Mouse (Mus musculus) spleen, postnatal 14 days (tissue): ENCODE data around the gene Bloc1s6.

Source experiments
- DNase-seq, 2 experiments: peaks; one replicate each; pipeline ENCODE4 v3.0.0; 2021 to 2022; ENCODE audit warnings: low spot score in 2 of 2

The Bloc1s6 gene

DNA sequence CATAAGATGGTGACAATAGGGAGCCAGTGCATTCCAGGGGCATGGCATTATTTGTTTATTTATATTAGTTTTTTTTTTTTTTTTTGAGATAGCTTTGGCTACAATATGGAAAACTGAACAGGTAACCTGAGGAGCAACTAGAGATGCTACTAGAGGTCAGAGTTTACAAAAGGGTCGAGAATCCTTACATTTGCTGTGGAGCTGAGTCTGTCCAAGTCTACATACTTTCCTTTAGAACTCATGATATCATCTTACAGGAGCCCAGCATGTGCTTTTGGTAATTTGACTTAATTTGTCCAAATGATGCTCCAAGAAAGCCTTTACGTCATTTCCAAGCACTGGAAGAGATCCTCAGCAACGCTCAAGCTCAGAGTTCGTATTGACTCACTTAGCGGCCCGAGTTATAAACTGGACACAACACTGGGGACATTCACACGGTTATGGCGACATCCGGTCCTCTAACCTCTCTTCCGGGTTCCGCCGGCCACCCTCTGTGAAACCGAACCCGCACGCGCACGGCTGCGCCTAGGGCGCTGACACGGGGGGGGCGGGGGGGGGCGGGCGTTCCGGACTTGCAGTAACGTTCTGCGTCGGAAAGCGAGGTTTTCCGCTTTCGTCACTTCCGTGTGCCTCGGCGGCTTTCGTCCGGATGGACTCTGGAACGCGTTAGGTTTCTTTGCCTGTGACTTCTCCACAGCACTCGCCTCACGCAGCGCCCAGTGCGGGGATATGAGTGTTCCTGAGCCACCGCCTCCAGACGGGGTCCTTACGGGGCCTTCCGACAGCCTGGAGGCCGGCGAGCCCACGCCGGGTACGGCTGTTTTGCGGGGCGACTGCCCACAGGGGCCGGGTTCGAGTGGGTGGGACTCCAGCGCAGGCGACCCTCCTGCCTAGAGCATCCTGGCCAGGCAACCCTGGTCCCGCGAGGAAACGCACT lies at the start of gene Bloc1s6:
Gene Bloc1s6 (plus strand): TSS at position 610 of the 937 bp plus-strand sequence.
- peak; percentile 70 to 81 for DNase-seq

DNA sequence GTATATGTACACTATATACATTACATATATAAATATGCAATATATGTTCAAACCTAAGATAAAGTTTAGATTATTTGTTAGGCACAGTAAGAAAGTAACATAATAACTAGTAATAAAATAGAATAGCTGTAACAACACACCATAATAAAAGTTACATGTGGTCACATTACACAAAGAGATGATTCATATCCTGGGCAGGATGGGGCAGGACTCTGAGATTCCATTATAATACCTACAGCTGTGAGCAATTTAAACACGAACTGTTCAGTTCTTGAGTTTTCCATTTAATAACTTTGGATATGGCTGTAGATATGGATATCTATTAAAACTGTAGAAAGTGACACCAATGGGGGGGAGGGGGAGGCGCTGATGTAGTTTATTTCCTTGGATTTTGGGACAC lies 40.8 kb upstream of the Bloc1s6 start:
- DNase-seq, result no peak

DNA sequence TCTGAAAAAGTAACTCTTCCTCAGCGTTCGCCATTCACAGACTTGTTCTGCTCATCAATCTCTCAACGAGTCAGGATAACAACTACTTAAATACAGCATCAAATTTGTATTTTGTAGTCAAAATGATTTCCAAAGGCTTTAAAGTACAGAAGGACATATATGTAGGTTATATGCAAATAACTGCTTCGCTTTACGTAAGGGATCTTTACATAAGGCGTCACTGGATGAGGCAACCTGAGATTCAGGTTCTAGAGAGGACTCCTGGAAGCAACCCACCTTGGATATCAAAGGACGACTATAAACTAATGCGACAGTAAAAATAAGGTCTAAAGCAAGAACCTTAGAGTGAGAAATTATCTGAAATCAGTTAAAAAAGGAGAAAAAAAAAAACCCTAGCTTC lies 37.3 kb upstream of the Bloc1s6 start:
- no peak for DNase-seq

DNA sequence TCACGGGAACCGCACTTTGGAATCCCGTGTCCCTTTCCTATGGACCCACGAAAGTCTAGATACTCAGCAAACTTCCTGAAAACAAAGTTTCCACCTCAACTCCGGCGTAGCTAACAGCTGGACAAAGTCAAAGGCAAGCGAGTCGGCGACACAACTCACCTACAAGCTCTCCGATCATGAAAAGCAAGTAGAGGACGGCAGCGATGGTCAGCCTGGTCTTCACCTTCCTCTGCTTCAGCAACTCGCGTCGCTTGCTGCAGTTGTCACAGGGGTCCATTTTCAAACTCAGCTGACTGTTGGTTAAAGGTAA lies 36.5 kb upstream of the Bloc1s6 start:
- no peak for DNase-seq

DNA sequence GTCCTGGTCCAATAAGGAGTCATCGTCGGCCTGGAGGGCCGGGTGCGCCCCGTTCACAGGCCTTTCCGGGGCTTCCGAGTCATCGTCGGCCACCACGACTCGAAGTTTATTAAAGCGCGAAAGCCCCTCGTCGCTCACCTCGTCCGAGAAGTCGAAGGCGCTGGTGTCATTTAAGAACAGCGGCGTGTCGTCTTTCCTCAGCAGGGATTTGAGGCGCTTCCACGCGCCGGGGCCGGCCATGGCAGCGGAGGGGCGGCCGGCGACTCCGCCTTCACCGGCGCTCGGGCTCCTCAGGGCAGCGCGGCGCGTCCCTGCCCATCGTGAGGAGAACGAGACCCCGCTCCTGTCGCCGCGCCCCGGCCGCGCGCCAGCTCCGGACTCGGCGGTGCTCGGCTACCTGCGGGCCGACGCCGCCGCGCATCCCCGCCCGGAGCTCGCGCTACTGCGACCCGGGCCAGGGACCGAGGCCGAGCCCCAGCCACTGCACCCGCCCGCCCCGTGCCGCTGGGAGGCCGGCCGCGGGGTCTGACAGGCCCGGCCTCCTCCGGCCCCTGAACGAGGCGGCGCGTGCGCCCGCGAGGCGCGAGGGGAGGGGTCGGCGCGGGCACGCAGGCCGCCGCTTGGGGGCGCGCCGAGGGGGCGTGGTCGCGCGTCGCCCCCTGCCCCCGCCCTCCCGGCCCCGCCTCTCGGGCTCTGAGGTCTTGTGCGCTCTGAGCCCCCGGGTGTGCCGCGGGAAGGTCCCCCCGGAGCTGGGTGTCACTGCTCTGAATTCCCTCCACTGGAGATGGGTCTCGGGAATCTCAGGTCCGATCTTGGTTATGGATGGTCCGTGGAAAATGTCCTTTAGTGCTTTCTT lies 35.9 kb upstream of the Bloc1s6 start, which contains the start of gene Slc30a4:
Gene Slc30a4 (minus strand): TSS at position 483 of the 856 bp plus-strand sequence.
- peak; percentile 9 to 33 for DNase-seq

DNA sequence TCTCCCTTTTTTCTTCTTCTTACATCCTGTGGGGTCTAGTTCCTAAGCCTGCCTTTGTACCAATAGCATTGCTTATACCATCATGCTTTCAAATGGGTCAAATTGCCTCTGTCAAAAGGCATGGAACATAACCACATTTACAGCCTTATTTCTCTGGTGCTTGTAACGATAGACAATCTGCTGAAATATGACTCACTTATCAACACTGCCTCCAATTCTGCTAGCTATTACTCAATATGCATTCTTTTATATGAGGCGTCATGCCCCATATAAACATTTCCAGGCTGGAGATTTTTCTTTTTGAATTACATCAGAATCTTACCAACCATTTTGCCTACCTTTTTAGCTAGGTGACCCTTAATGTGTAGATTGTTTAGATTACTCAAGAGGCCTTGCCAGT lies 33.7 kb upstream of the Bloc1s6 start:
- no peak for DNase-seq

DNA sequence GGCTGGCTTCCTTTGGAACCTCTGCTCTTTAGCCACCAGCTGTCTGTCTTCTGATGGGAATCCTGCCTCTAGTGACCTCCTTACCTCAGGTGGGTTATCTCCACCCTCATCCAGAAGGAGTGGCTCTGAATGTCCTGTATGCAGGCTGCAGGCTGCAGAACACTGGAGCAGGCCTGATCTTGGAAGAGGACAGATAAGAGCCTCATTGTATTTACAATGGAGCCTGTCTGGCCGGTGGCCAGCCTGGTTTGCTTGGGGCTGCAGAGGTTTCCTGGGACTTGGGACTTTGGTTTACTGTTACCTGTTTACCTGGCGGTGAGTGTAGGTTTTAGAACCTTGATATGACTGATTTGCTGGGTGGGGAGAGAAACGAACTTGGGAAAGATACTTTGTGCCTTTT lies 30.2 kb upstream of the Bloc1s6 start:
- DNase-seq, result no peak

DNA sequence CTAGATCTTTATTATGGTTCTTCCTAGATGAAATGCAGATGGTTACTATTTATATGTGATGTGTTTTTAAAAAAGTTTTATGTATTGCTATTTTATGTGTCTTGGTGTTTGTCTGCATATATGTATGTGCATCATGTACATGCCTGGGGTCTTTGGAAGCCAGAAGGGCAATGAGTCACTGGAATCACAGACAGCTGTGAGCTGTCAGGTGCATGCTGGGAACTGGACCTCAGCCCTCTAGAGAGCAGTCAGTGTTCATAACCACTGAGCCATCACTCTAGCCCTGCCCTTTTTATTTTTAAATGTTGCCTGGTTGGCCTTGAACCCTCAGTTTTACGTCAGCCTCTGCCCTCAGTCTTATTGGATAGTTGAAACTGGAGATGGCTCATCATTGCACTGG lies 29.1 kb upstream of the Bloc1s6 start:
- no peak for DNase-seq

DNA sequence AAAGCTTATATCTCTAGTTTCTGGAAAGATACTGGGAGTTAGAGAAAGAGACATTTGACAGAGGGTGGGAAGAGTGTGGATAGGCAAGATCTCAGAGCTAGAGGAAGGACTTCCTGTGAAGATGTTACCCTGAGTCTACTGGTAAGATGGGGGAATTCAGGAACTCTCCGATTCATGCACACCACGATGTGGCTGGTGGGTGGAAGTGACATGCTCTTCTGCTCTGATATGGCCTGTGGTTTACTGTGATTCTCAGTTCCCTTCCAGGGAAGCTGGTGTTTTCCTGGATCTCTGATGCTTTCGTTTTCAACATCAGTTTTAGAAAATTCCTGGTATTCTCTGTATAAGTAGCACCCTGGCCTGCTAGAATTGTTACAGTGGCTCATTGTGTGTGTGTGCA lies 26.4 kb upstream of the Bloc1s6 start:
- DNase-seq, result no peak

DNA sequence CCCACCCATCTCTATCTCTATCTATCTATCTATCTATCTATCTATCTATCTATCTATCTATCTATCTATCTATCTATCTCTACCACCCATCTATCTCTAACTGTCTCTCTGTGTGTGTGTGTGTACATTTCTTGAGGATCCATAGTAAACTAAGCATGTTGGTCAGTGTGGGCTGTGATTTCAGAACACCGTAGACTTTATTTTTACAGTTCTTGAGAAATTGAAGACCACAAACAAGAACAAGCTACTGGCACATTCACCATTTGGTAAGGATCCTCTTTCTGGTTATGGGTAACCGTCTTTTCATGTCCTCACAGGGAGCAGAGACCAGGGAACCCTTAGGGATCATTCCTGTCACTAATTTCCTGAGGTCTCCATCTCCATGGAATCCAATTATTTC lies 25.5 kb upstream of the Bloc1s6 start:
- no peak for DNase-seq

DNA sequence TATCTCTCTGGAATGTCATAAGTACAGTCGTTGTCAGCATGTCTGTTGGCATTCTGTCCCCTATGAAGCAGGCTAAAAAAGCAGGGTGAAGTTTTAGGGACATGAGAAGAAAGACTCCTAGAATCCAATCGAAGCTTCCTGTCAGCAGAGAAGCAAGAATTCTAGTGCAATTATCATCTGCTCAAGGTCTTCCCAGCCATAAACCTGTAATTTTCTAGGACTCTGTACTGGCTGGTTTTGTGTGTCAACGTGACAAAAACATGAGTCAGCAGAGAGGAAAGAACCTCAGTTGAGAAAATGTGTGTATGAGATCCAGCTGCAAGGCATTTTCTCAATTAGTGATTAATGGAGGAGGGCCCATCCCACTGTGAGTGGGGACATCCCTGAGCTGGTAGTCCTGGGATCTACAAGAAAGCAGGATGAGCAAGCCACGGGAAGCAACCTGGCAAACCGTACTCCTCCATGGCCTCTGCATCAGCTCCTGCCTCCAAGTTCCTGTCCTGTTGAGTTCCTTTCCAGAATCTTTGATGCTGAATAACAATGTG lies 23.1 kb upstream of the Bloc1s6 start:
- no peak for DNase-seq

DNA sequence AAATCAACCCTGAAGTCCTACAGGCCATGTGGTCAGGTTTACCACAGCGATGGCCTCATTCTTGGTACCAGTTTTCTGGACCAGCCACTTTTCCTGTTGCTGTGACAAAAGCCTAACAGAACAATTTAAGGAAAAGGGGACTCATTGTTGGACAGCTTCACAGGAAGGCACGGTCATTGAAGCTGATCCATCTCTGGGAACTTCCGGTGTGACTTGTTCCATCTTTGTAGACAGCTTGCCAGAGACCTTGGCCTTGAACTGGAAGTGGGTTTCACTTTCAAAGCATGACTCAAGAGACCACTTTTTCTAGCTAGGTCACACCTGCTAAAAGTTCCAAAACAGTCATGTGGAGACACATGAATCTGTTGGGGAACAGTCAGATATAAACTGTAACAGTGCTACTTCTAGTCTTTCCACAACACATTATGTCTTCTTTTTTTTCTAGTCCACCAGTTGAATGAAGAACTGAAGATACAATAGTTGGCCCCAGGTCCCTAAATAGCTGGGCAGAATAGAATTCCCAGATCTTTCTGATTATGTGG lies 21.9 kb upstream of the Bloc1s6 start:
- no peak for DNase-seq

DNA sequence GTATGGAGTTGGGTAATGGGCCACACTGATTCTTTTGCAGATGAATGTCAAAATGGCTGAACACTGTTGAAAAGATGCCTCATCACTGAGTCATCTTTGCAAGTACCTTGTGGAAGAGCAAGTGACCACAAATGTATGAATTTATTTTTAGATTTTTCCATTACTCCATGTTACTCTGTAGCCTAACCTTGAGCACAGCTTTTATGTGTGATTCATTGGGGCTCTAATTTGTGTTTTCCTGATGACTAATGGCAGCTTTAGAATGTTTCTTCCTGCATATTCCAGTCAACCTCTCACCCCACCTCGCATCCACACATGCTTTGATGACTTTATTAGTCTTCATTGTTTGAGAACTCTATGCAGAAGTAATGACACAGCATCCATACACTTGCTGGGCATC lies 19.1 kb upstream of the Bloc1s6 start:
- no peak for DNase-seq

DNA sequence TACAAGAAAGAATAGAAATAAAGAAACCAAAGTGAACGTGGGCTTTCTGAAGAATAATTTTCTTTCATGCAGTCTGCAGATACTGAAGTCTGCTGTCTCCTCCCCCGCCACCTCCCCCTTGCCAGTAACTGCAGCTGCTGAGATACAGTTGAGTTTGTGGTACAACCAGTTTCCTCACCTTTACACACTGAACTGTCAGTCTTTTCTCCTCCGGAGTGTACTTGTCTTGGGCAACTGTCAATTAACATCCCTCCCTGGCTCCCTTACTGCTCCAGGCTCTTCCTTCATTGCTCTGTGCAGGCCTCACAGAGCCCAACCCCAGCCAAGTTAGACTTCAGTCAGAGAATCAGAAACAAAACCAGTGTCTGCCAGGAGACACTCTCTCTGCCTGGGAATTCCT lies 17.7 kb upstream of the Bloc1s6 start:
- DNase-seq, result no peak

DNA sequence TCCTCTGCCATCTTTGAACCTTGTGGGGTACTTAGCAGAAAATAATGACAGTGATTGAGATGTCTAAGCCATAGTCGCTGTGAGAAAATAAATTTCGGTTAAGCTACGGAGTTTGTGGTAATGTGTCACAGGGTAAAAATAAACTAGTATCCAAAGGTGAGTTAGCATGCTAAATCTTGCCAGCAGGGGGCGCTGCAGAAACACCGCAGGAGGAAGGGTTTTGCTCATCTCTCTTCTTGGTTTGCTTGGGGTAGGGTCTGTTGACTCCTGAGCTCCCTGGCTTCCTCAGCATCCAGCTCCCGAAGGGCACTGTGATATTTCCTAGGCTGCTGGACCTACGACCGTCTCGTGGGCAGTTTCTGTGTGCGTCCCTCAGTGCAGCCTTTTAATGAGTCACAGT lies 12.7 kb upstream of the Bloc1s6 start:
- peak in 1 of 2 experiments; percentile 37 for DNase-seq

DNA sequence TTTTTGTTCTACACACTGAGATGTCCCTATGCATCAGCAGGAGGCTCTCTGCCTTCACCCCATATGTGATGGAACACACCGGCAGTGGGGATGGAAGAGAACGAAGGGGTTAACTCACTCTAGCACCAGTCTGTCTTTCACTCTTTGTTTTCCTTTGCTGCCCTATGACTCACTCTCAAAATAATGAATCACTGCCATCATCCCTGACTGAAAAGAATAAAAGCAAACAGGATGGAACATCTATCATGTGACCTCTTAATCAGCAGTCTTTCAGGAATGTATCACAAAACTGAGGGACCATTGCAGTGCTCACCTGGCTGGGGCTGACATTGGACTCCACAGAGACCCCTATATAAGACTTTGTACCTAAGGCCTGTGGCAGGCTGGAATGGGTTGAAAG lies 6.8 kb upstream of the Bloc1s6 start:
- no peak for DNase-seq

DNA sequence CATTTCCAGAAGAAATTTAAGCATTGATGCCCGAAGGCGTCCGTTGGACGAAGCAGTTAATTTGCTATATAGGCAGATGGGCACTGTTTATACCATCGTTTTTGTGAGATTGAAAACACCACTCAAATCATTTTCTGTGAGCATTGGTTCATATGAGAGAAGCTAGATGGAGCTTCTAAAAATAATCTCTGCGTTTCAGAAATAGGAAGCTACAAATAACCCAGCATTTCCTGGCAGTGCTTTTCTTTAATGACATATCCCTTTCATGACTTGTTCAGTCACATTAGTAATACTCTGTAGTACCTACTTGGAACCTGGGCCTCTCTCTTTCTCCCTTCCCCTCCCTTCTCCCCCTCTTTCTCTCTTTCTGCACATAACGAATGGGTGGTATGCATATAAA lies 720 bp downstream of the Bloc1s6 start:
- no peak for DNase-seq

DNA sequence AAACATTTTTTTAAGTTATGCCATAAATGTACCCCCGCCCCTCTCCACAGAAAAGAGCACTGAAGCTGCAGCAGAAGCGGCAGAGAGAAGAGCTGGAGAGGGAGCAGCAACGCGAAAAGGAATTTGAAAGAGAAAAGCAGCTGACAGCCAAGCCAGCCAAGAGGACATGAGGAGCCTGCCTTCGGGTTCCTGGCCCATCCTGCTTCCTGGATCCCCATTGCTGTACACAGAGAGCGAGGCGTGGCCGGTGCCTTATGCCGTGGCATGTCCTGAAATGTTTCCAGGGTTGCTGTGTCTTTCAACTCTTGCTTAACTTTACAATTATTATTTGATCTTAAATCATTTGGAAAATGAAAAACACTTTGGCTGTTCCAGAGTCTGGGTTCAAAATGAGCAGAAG lies 8.2 kb downstream of the Bloc1s6 start:
- no peak for DNase-seq

DNA sequence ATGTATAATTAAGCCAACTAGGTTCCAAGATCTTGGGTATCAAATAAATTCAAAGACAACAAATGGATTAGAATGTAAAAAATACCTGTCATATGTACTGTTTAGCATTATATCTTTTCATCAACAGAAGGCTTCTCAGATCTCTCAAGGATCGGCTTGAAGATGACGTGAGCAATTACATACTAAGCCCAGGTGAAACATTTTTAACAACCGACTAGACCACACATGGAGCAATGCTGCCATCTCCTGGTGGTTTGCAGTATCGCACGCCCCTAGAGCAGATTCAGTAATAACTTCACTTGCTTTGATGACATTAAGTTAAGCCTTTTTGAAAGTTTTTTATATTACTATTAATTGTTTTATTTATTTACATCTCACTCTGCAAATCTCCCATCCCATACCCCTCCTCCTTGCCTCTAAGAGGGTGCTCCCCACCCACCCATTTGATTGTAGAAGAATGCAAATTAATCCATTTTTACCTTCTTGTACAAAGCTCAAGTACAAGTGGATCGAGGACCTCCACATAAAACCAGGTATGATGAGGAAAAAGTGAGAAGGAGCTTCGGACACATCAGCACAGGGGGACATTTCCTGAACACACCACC lies 15.5 kb downstream of the Bloc1s6 start:
- peak in 1 of 2 experiments; percentile 46 for DNase-seq

DNA sequence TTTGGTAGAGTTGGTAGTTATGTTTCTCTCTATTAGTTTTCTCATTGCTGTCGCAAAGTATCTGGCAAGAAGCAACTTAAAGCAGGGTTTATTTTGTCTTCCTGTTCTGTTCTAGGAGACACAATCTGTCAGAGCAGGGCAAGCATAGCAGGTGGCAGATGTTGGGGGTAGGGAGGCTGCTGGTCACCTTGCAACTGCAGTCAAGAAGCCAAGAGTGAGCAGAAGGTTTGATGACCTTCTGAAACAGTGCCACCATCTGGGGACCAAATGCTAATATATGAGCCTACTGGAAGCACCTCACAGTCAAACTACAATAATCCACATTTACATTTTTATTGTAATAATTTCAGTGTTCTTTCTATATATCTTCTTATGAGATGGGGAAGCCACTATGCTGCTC lies 21.5 kb downstream of the Bloc1s6 start:
- no peak for DNase-seq

DNA sequence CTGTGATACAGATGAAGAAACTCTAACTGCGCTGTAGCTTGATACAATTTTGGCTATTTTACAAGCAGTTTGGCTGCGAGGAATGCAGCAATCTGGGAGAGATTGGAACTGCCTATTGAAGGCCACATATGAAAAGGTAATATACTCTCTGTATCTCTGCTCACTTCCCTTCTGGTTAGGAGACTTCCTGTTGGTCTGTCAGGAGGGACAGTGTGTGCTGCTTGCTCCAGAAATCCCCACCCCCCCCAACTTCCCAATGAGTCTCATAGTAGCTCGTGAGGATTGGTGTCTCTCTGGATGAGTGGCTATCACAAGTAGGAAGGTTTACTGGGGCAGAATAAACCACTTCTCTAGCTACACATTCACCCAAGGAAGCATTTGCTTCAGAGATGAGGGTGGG lies 24.7 kb downstream of the Bloc1s6 start:
- no peak for DNase-seq

DNA sequence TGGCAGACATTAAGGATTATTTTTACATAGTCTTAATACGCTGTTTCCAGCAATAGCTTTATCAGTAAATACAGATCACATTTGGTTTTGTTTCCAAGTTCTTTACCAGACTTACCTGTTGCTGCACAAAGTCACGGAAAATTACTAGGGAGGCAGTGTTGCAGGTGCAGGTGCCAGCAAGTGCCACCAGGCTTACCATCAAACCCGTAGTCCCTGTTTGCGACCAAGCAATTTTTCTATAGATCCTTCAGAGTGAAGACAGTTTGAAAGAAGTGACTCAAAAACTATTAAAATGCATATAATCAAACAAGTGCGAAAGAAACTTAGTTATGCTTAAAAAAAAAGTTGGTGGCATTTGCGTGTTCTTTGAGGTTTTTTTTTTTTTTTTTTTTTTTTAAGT lies 26.2 kb downstream of the Bloc1s6 start:
- no peak for DNase-seq
